Mouse (Mus musculus): ENCODE results near the gene Orai3. TPM values are rescaled to one million over a fixed set of nuclear protein-coding genes. Genes with fewer than 3 reads are reported as not detected.
A peak's percentile ranks its signal among the peaks of the same experiment; 100 is the strongest.

Gene Orai3
- polyA plus RNA-seq, 1 experiment from 2014 or later: 26.7 TPM

DNA sequence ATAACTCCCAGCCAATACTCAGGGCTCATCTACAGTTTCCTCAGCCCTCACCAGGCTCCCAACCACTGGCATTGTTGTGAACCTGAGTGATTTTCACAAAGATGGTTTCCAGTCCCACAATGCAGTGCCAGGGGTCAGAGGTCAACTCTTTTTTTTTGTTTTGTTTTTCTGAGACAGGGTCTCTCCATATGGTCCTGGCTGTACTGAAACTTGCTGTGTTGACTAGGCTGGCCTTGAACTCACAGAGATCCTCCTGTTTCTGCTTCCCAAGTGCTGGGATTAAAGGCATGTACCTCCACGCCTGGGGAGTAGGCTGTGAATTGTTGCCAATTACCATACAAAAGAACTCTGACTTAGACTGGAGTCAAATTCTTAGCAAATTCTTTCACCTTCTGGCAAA, 40.2 kb downstream of the Orai3 start:
- H3K27ac ChIP-seq: no peak overlapping the region
- H3K4me2 ChIP-seq: no peak overlapping the region
- no peak for ATAC-seq (replicated peaks; ENCODE audit: low FRiP score)
- WGBS: 94% methylated on average over 1 of the region's 1 CpGs
- no peak overlapping the region for H3K4me3 ChIP-seq (replicated peaks)
- no peaks in the 10 kb centered on the region for H3K9me3 ChIP-seq (replicated peaks)
- peaks cover 19% of the 10 kb centered on the region; the same call in 1 of the 2 replicates for H3K36me3 ChIP-seq
- peaks cover 10% of the 10 kb centered on the region for H3K4me1 ChIP-seq
- H3K9ac ChIP-seq: no peak overlapping the region
- no peaks in the 10 kb centered on the region for H3K27me3 ChIP-seq

DNA sequence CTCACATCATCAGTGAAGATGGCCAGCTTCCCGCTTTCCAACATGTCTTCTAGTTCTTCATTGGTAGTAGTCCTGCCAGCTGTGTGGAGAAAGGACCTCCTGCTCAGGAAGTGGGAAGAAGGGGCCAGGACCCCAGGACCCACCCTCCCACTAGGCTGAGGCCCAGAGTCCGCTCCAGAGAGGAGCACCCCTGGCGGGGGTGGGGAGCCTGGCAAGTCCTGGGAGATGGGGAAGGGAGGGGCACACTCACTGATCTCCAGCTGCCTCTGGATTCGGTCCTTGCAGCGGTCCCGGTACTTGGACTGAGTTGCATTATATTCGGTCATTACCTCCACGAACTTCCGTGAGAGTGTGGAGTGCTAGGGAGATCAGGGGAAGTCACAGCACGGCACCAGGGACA, 41.0 kb downstream of the Orai3 start:
- Histone ChIP-seq H3K4me3 (replicated peaks) (no peak overlapping the region), H3K9ac (no peak overlapping the region), H3K9me3 (replicated peaks) (no peaks in the 10 kb centered on the region), H3K27ac (no peak overlapping the region), H3K4me2 (no peak overlapping the region), H3K27me3 (no peaks in the 10 kb centered on the region), H3K36me3 (peaks cover 16% of the 10 kb centered on the region; the same call in 1 of the 2 replicates), H3K4me1 (peaks cover 18% of the 10 kb centered on the region)
- WGBS: 86% methylated on average over 10 of the region's 10 CpGs
- no peak for ATAC-seq (replicated peaks; ENCODE audit: low FRiP score)

DNA sequence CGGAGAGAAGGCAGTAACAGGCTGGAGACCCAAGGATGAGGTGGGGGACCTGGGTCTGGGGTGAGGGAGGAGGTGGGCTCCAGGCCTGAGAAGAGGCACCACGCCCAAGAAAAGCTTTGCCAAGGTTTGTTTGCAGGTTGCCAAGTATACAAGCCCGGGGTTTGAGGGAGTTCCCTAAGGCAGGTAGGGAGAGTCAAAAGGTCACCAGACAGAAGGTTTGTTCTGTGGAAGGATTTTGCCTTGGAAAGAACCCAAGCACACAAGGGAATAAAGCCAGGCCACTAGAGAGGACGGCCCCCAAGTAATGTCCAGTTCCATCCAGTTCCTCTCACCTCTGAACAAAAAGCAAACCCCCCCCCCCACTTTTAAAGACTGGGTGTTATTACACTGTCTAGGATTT, 41.6 kb downstream of the Orai3 start:
- Histone ChIP-seq H3K27me3 (no peaks in the 10 kb centered on the region), H3K4me3 (replicated peaks) (no peak overlapping the region), H3K4me1 (peaks cover 24% of the 10 kb centered on the region), H3K27ac (no peak overlapping the region), H3K4me2 (no peak overlapping the region), H3K36me3 (peaks cover 16% of the 10 kb centered on the region; the same call in 1 of the 2 replicates), H3K9ac (no peak overlapping the region), H3K9me3 (replicated peaks) (no peaks in the 10 kb centered on the region)
- no peak for ATAC-seq (replicated peaks; ENCODE audit: low FRiP score)
- 82% methylated on average over 4 of the region's 4 CpGs for WGBS

DNA sequence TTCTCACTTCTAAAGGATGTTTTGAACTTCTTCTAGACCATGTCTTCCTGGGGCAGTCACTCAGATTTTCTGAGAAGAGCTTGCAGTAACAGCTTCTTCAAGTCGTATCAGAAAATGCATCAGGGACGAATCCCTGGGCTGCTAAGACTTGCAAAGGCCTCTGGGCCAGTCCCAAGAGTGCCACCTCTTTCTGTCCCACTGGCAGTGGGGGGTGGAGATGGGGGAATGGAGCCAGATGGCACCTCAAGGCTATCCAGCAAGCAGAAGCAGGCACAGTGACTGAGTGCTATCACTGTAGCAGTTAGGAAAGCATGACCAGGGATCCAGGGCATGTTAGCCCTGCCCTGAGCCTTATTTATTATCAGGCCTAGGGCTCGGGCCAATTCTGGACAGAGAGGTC, 42.7 kb downstream of the Orai3 start:
- Histone ChIP-seq H3K4me3 (replicated peaks) (no peak overlapping the region), H3K4me1 (peaks cover 28% of the 10 kb centered on the region), H3K4me2 (no peak overlapping the region), H3K9me3 (replicated peaks) (no peaks in the 10 kb centered on the region), H3K9ac (no peak overlapping the region), H3K36me3 (peaks cover 16% of the 10 kb centered on the region; the same call in 1 of the 2 replicates), H3K27me3 (no peaks in the 10 kb centered on the region), H3K27ac (no peak overlapping the region)
- 89% methylated on average over 3 of the region's 3 CpGs for WGBS
- ATAC-seq (replicated peaks; ENCODE audit: low FRiP score): no peak

DNA sequence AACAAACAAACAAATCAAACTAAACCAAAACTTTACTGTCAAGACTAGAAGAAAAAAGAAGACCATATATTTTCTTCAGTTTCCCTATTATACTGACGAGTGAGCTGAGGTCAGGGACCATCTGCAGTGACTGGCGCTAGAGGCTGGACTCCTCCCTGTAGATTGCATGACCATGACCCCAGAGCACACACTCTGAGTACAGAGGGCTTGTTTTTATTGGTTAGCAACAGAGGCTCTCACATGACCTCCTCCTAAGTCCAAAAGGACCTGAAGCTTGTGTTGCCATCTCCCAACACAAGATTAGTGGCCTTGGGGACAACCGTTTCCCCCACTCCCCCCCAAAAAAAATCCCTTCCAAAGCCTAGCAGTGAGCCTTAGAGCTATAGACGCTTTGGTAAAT, 44.2 kb downstream of the Orai3 start:
- no peaks in the 10 kb centered on the region for H3K9me3 ChIP-seq (replicated peaks)
- H3K4me2 ChIP-seq: no peak overlapping the region
- no peaks in the 10 kb centered on the region for H3K27me3 ChIP-seq
- no peak overlapping the region for H3K9ac ChIP-seq
- H3K36me3 ChIP-seq: peaks cover 16% of the 10 kb centered on the region; the same call in 1 of the 2 replicates
- H3K4me1 ChIP-seq: peaks cover 28% of the 10 kb centered on the region
- H3K4me3 ChIP-seq (replicated peaks): no peak overlapping the region
- H3K27ac ChIP-seq: peak overlapping the region; percentile 55
- 51% methylated on average over 4 of the region's 4 CpGs for WGBS
- ATAC-seq (replicated peaks; ENCODE audit: low FRiP score): no peak

DNA sequence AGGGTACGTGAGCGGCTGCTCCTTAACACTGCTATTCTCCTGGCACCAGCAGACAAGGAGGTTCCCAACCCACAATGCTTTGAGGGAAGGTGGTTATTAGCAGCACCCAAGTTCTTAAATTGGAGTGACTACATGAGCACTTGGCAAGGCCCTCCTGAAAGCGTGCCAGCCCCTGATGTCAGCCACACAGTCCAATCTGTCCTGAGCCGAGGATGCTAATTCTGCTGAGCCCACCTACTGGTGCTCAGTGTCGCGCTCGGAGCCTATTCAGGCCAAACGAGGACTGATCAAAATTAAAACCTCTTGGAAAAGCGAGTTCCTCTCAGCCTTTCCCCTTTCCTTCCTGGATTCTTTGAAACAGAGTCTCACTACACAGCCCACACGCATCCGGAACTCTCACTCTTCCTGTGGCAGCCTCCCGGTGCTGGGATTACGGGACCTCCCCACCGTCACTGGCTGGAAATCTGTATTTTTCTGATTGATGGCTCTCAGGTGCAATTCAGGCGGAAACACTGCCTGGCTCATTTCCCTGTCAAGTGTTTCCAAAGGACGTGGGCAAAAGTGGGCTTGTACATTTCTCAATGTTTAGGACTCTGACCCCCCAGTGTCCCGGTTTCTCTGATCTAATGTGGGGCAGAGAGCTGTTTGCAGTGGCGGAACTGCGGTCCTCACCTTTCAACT, 44.8 kb downstream of the Orai3 start:
- Histone ChIP-seq H3K4me2 (no peak overlapping the region), H3K36me3 (peaks cover 16% of the 10 kb centered on the region; the same call in 1 of the 2 replicates), H3K27me3 (no peaks in the 10 kb centered on the region), H3K9ac (no peak overlapping the region), H3K27ac (peak overlapping the region; percentile 55), H3K4me3 (replicated peaks) (no peak overlapping the region), H3K4me1 (peaks cover 28% of the 10 kb centered on the region), H3K9me3 (replicated peaks) (no peaks in the 10 kb centered on the region)
- ATAC-seq (replicated peaks; ENCODE audit: low FRiP score): 0 out of 2 replicates have a peak, but pooled peaks have one; percentile 30
- 62% methylated on average over 19 of the region's 19 CpGs for WGBS

DNA sequence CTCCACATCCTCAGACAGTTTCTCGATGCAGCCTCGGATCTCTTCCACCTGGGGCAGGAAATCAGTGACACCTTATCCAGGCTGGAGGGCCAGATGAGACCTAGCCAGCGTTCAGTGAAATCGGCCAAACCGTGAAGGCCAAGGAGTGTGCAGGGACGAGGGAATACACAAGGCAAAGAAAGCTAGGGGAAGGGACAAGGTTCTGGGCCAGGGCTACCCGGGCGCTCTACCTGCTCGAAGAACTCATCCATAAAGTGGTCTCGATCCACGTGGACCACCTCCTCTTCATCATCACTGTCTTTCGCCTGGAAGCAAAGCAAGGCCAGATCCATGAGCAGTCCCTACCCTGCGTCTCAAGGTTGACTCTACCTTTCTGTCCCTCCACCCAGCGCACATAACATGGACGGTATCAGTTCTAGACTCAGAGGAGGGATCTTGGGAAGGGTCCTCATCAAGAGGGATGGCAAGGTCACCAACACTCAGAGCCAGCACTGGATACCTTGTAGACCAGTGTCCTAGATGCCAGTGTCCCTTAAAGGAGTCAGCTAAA, 45.6 kb downstream of the Orai3 start:
- 77% methylated on average over 15 of the region's 15 CpGs for WGBS
- no peak overlapping the region for H3K9ac ChIP-seq
- no peak for ATAC-seq (replicated peaks; ENCODE audit: low FRiP score)

DNA sequence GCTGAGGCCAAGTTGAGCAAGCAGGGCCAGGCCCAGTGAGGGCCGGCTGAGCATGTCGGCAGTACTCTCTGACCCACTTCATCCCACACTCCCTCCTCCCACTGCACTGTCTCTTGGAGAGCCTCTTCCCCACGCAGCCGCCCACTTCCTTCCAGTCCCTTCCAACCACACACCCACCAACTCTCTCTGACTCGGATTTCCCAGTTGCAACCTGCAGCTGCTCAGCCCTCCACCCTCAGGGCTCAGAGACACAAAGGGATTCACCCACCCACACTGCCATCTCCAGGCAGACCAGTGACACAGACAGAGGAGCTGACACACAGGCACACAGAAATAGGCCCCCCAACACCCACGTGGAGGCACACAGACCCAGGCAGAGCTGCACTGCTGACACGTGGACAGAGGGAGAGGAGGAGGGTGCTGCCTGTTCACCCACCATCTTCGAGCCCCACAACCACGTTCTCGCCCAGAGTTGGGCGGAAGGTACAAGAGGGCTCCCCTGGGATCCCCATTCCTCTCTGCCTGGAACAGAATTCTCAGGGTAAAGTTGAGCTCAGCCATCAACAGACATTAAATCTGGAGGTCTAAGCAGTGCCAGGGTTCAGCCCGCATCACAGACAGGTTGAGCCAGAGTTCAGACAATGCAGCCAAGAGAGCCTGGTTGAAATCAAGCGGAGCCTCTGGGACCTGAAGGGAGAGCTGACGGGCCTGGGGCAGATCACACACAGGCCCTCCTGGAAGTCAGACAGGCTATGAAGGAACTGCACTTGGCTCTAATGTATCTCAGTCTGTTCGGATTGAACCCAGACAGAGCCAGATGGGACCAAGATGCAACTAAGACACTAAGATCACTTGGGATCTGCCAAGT, 46.6 kb downstream of the Orai3 start:
- WGBS: 52% methylated on average over 15 of the region's 15 CpGs
- H3K27me3 ChIP-seq: no peaks in the 10 kb centered on the region
- peak overlapping the region; percentile 9; the same call in 1 of the 2 replicates for H3K27ac ChIP-seq

More for the DNA sequence above, 45.6 kb downstream of the Orai3 start:
- no peaks in the 10 kb centered on the region for H3K9me3 ChIP-seq (replicated peaks)
- H3K27me3 ChIP-seq: no peaks in the 10 kb centered on the region
- no peak overlapping the region for H3K4me2 ChIP-seq
- peaks cover 11% of the 10 kb centered on the region; the same call in 1 of the 2 replicates for H3K36me3 ChIP-seq
- no peak overlapping the region for H3K4me3 ChIP-seq (replicated peaks)
- H3K27ac ChIP-seq: peak overlapping the region; percentile 51
- peaks cover 28% of the 10 kb centered on the region for H3K4me1 ChIP-seq

DNA sequence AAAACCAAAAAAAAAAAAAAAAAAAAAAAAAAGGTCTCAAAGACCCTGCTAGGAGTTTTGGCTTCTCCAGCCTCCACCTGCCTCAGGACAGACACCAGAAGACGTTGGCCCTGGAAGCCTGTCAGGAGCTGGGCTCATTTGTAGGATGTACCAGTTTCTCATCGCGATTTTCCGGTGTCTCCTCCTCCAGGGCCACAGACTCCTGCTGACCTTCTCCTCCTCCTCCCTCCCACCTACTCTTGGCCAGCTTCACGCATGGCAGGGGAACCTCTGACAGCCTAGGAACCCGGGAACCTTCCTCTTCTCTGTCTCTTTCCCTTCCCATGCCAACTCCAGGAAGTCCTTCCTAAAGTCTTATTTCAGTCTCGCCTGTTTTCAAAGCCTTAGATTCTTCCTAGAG, 47.4 kb downstream of the Orai3 start:
- ATAC-seq (replicated peaks; ENCODE audit: low FRiP score): no peak
- Histone ChIP-seq H3K27ac (no peak overlapping the region), H3K4me3 (replicated peaks) (no peak overlapping the region), H3K4me2 (no peak overlapping the region), H3K9ac (no peak overlapping the region), H3K36me3 (peaks cover 5% of the 10 kb centered on the region; the same call in 1 of the 2 replicates), H3K9me3 (replicated peaks) (no peaks in the 10 kb centered on the region), H3K4me1 (peaks cover 39% of the 10 kb centered on the region), H3K27me3 (no peaks in the 10 kb centered on the region)
- WGBS: 59% methylated on average over 7 of the region's 7 CpGs

More for the DNA sequence above, 46.6 kb downstream of the Orai3 start:
- Histone ChIP-seq H3K4me1 (peaks cover 33% of the 10 kb centered on the region), H3K4me3 (replicated peaks) (no peak overlapping the region), H3K36me3 (peaks cover 6% of the 10 kb centered on the region; the same call in 1 of the 2 replicates), H3K4me2 (no peak overlapping the region), H3K9me3 (replicated peaks) (no peaks in the 10 kb centered on the region), H3K9ac (no peak overlapping the region)
- ATAC-seq (replicated peaks; ENCODE audit: low FRiP score): peak; percentile 59

DNA sequence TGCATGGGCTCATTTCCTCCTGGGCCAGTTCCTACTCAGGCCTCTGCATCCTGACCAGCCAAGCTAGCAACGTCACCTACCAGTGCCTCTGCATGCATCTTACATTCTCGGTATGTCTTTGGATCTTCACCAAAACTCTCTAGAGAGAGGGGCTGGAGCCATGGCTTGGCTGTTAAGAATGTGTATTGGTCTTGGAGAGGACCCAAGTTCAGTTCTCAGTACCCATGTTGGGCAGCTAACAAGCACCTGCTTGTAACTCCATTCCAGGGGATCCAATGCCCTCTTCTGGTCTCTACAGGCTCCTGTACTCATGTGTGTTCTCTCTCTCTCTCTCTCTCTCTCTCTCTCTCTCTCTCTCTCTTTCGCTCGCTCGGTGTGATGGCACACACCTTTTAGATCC, 48.2 kb downstream of the Orai3 start:
- H3K4me1 ChIP-seq: peaks cover 46% of the 10 kb centered on the region
- no peak for ATAC-seq (replicated peaks; ENCODE audit: low FRiP score)
- H3K9me3 ChIP-seq (replicated peaks): no peaks in the 10 kb centered on the region
- no peak overlapping the region for H3K27ac ChIP-seq
- H3K36me3 ChIP-seq: 0 out of 2 replicates have a peak, but pooled peaks cover 3% of the 10 kb centered on the region
- 92% methylated on average over 5 of the region's 5 CpGs for WGBS
- H3K4me3 ChIP-seq (replicated peaks): no peak overlapping the region
- no peak overlapping the region for H3K9ac ChIP-seq
- no peaks in the 10 kb centered on the region for H3K27me3 ChIP-seq
- no peak overlapping the region for H3K4me2 ChIP-seq

DNA sequence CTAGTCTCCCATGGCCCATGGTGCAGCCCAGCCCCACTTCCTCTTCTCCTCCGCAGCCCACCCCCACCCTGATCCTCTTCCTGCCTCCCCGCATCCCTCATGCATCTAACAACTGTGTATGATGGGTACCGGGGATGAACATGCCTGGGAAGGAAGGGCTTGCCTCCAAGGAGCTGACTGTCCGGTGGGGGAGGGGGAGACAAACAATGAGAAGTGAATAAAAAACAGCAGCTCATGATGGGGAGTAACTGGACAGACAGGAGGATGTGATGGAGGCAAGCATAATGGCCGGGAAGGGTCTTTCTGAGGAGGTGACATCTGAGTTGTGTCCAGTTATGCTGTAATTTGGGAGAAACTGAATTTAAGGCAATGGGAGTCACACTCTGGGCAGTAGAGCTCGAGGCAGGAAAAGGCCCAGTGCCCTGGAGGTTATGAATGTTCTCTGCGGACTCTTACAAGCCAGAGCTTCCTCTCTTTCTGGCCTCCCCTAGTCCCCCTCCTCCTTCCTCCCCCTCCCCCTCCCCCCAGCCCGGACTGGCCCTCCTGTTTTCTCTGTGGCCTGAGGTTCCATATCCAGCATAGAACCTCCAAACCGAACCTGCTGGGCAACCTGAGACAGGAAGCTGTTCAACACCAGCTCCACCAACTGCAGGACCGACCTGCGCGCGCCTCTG, 51.4 kb downstream of the Orai3 start:
- H3K27ac ChIP-seq: peak overlapping the region; percentile 74
- H3K4me3 ChIP-seq (replicated peaks): no peak overlapping the region
- H3K36me3 ChIP-seq: no peaks in the 10 kb centered on the region
- no peak overlapping the region for H3K9ac ChIP-seq
- no peaks in the 10 kb centered on the region for H3K27me3 ChIP-seq
- H3K4me1 ChIP-seq: peaks cover 45% of the 10 kb centered on the region
- ATAC-seq (replicated peaks; ENCODE audit: low FRiP score): no peak
- no peaks in the 10 kb centered on the region for H3K9me3 ChIP-seq (replicated peaks)
- WGBS: 48% methylated on average over 13 of the region's 13 CpGs
- no peak overlapping the region for H3K4me2 ChIP-seq
